Mouse (Mus musculus): ENCODE measurements at regions not wholly inside any gene's neighbourhood (a gene's known extent, or its start where the extent isn't known, plus 50 kb on each side); places are given as distances from the start of the nearest gene placed in this dataset.

- Histone ChIP-seq H3K4me1 (ENCODE audit: control insufficient read depth, insufficient read depth, insufficient read length, low read length) (no peaks in the 10 kb centered on the region), H3K27me3 (ENCODE audit: control insufficient read depth, insufficient read depth, low read length) (no peaks in the 10 kb centered on the region), H3K36me3 (ENCODE audit: control insufficient read depth, insufficient read depth, low read length) (no peaks in the 10 kb centered on the region), H3K4me3 (ENCODE audit: low read depth, low read length) (no peak overlapping the region), H3K27ac (ENCODE audit: insufficient read depth, low read depth, low read length) (no peak overlapping the region)
- WGBS, result 41% methylated on average over 7 of the region's 7 CpGs
- TF ChIP-seq CTCF (IDR thresholded peaks at IDR 0.05; ENCODE audit: extremely low read depth, insufficient read length, insufficient replicate concordance, low read depth, low read length), result no peak
- TF ChIP-seq POLR2A (IDR thresholded peaks at IDR 0.05; ENCODE audit: low read depth, low read length), result no peak
Measured at GRCm38 (mm10) chr12:35702674-35703073, 167.8 kb upstream of the Ahr start.

- no peaks in the 10 kb centered on the region for H3K4me1 ChIP-seq (ENCODE audit: control insufficient read depth, insufficient read depth, insufficient read length, low read length)
- 72% methylated on average over 3 of the region's 3 CpGs for WGBS
- H3K27me3 ChIP-seq (ENCODE audit: control insufficient read depth, insufficient read depth, low read length), result no peaks in the 10 kb centered on the region
- TF ChIP-seq POLR2A (IDR thresholded peaks at IDR 0.05; ENCODE audit: low read depth, low read length) (no peak), CTCF (IDR thresholded peaks at IDR 0.05; ENCODE audit: extremely low read depth, insufficient read length, insufficient replicate concordance, low read depth, low read length) (no peak)
- H3K36me3 ChIP-seq (ENCODE audit: control insufficient read depth, insufficient read depth, low read length), result no peaks in the 10 kb centered on the region
- H3K27ac ChIP-seq (ENCODE audit: insufficient read depth, low read depth, low read length), result no peak overlapping the region
- H3K4me3 ChIP-seq (ENCODE audit: low read depth, low read length), result no peak overlapping the region
Measured at GRCm38 (mm10) chr12:35694253-35694652, 159.4 kb upstream of the Ahr start.

GRCm38 (mm10) chr12:35690914-35691313 is 156.1 kb upstream of the Ahr start:
- H3K36me3 ChIP-seq (ENCODE audit: control insufficient read depth, insufficient read depth, low read length), result no peaks in the 10 kb centered on the region
- TF ChIP-seq CTCF (IDR thresholded peaks at IDR 0.05; ENCODE audit: extremely low read depth, insufficient read length, insufficient replicate concordance, low read depth, low read length) (no peak), POLR2A (IDR thresholded peaks at IDR 0.05; ENCODE audit: low read depth, low read length) (no peak)
- 73% methylated on average over 3 of the region's 3 CpGs for WGBS
- H3K4me3 ChIP-seq (ENCODE audit: low read depth, low read length), result no peak overlapping the region
- H3K27me3 ChIP-seq (ENCODE audit: control insufficient read depth, insufficient read depth, low read length), result no peaks in the 10 kb centered on the region
- no peak overlapping the region for H3K27ac ChIP-seq (ENCODE audit: insufficient read depth, low read depth, low read length)
- no peaks in the 10 kb centered on the region for H3K4me1 ChIP-seq (ENCODE audit: control insufficient read depth, insufficient read depth, insufficient read length, low read length)

GRCm38 (mm10) chr12:35686231-35686630 is 151.4 kb upstream of the Ahr start:
- 73% methylated on average over 2 of the region's 2 CpGs for WGBS
- H3K4me1 ChIP-seq (ENCODE audit: control insufficient read depth, insufficient read depth, insufficient read length, low read length), result no peaks in the 10 kb centered on the region
- no peak overlapping the region for H3K4me3 ChIP-seq (ENCODE audit: low read depth, low read length)

DNA sequence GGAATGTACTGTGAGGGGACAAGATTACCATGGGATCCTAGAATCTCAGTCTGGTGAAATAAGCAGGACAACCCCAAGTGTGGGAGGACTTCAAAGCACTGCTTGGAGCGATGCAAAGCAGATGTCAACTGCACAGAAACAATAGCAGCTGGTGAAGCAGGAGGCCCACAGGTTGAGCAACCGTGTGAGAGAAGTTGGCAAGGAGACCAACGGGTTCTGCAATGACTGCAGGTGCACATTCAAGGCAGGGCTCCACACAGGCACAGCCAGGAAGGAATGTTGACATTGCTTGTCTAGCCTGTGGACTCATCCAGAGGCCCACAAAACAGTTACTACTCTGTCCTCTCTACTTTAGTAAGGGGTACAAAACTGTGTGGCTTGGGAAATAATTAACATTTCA is 150.4 kb upstream of the Ahr start:
- Histone ChIP-seq H3K36me3 (ENCODE audit: control insufficient read depth, insufficient read depth, low read length) (no peaks in the 10 kb centered on the region), H3K27ac (ENCODE audit: insufficient read depth, low read depth, low read length) (no peak overlapping the region), H3K4me1 (ENCODE audit: control insufficient read depth, insufficient read depth, insufficient read length, low read length) (no peaks in the 10 kb centered on the region), H3K4me3 (ENCODE audit: low read depth, low read length) (no peak overlapping the region), H3K27me3 (ENCODE audit: control insufficient read depth, insufficient read depth, low read length) (no peaks in the 10 kb centered on the region)
- WGBS, result 30% methylated on average over 3 of the region's 3 CpGs
- no peak for TF ChIP-seq POLR2A (IDR thresholded peaks at IDR 0.05; ENCODE audit: low read depth, low read length)
- TF ChIP-seq CTCF (IDR thresholded peaks at IDR 0.05; ENCODE audit: extremely low read depth, insufficient read length, insufficient replicate concordance, low read depth, low read length), result no peak

More at GRCm38 (mm10) chr12:35686231-35686630, 151.4 kb upstream of the Ahr start:
- TF ChIP-seq CTCF (IDR thresholded peaks at IDR 0.05; ENCODE audit: extremely low read depth, insufficient read length, insufficient replicate concordance, low read depth, low read length), result no peak
- no peak for TF ChIP-seq POLR2A (IDR thresholded peaks at IDR 0.05; ENCODE audit: low read depth, low read length)
- Histone ChIP-seq H3K27ac (ENCODE audit: insufficient read depth, low read depth, low read length) (no peak overlapping the region), H3K36me3 (ENCODE audit: control insufficient read depth, insufficient read depth, low read length) (no peaks in the 10 kb centered on the region), H3K27me3 (ENCODE audit: control insufficient read depth, insufficient read depth, low read length) (no peaks in the 10 kb centered on the region)

DNA sequence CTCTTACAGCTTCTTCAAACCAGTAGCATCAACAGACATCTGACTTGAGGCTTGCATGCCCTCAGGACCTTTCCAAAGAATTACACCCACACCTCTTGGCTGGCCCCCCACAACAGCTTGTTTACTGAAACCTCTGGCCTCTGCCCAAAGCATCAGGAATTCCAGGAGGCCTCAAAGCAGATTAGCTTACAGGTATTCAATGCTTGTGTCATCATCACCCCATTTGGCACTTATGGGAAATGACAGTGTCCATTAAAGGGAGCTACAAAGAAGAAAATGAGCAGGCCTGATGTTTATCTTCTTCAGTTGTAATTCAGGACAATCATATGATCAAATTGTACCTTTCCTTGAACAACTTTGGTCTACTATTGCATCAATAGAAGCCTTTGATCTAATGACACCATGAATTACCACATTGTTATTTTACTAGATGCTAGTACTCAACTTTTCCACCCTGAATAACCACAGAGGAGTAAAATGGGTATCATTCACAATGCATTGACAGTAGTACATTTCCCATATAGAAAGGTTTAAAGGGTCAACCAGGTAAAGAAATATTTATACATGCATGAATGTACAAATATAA is 147.1 kb upstream of the Ahr start:
- Histone ChIP-seq H3K27ac (ENCODE audit: insufficient read depth, low read depth, low read length) (no peak overlapping the region), H3K36me3 (ENCODE audit: control insufficient read depth, insufficient read depth, low read length) (no peaks in the 10 kb centered on the region), H3K4me3 (ENCODE audit: low read depth, low read length) (no peak overlapping the region), H3K4me1 (ENCODE audit: control insufficient read depth, insufficient read depth, insufficient read length, low read length) (no peaks in the 10 kb centered on the region), H3K27me3 (ENCODE audit: control insufficient read depth, insufficient read depth, low read length) (no peaks in the 10 kb centered on the region)
- TF ChIP-seq CTCF (IDR thresholded peaks at IDR 0.05; ENCODE audit: extremely low read depth, insufficient read length, insufficient replicate concordance, low read depth, low read length) (no peak), POLR2A (IDR thresholded peaks at IDR 0.05; ENCODE audit: low read depth, low read length) (no peak)

GRCm38 (mm10) chr12:35679903-35680302 is 145.1 kb upstream of the Ahr start:
- H3K36me3 ChIP-seq (ENCODE audit: control insufficient read depth, insufficient read depth, low read length), result no peaks in the 10 kb centered on the region
- no peak for TF ChIP-seq POLR2A (IDR thresholded peaks at IDR 0.05; ENCODE audit: low read depth, low read length)
- TF ChIP-seq CTCF (IDR thresholded peaks at IDR 0.05; ENCODE audit: extremely low read depth, insufficient read length, insufficient replicate concordance, low read depth, low read length), result no peak
- H3K4me1 ChIP-seq (ENCODE audit: control insufficient read depth, insufficient read depth, insufficient read length, low read length), result no peaks in the 10 kb centered on the region
- H3K27me3 ChIP-seq (ENCODE audit: control insufficient read depth, insufficient read depth, low read length), result no peaks in the 10 kb centered on the region
- WGBS, result 56% methylated on average over 4 of the region's 4 CpGs
- H3K27ac ChIP-seq (ENCODE audit: insufficient read depth, low read depth, low read length), result no peak overlapping the region
- H3K4me3 ChIP-seq (ENCODE audit: low read depth, low read length), result no peak overlapping the region
